ENCODE assay signal across 20 mouse cellular contexts in genomic region chr12:30848521-30848920, GRCm38 (mm10). TPM values are rescaled to one million over a fixed set of nuclear protein-coding genes. Genes with fewer than 3 reads are reported as not detected.
DNase-seq lines count a peak whose midpoint lies in the region; ATAC-seq and TF ChIP-seq lines count a peak whose summit lies in the region.
"Had no signal": no experiment of that assay in that cellular context is flagged by ENCODE, and none has a peak within 500 bp of the region (broad histone marks: within the 10 kb centered on the region; RNA-seq: fewer than 3 reads in every experiment).

No protein-coding gene starts in this region.

- H3K9ac ChIP-seq in intestine, embryonic 16.5 days (ENCODE audit: low read depth, low read length), result no peak overlapping the region
- H3K9ac ChIP-seq in stomach, postnatal 0 days (ENCODE audit: low read length), result no peak overlapping the region
- no peak overlapping the region for H3K9ac ChIP-seq in liver, postnatal 0 days (replicated peaks)
- H3K9ac ChIP-seq: heart, embryonic 13.5 days; hindbrain, embryonic 13.5 days; limb, embryonic 15.5 days; liver, embryonic 15.5 days; midbrain, embryonic 13.5 days; neural tube, embryonic 15.5 days had no signal

- no peak overlapping the region for H3K4me3 ChIP-seq in intestine, embryonic 16.5 days (ENCODE audit: low read length)
- H3K4me3 ChIP-seq in stomach, postnatal 0 days (ENCODE audit: low read depth, low read length), result no peak overlapping the region
- H3K4me3 ChIP-seq in liver, postnatal 0 days (ENCODE audit: low read depth, low read length), result no peak overlapping the region
- no peak overlapping the region for H3K4me3 ChIP-seq in heart, embryonic 10.5 days
- H3K4me3 ChIP-seq: heart, embryonic 13.5 days; hindbrain, embryonic 13.5 days; limb, embryonic 15.5 days; liver, embryonic 15.5 days; midbrain, embryonic 13.5 days; myocyte; neural tube, embryonic 15.5 days had no signal

- peak; percentile 98 for ATAC-seq in intestine, embryonic 16.5 days
- peak; percentile 90 for ATAC-seq in stomach, postnatal 0 days (ENCODE audit: low FRiP score, low TSS enrichment)
- no peak for ATAC-seq in liver, postnatal 0 days
- ATAC-seq: midbrain, embryonic 13.5 days had no signal

- H3K27me3 ChIP-seq in intestine, embryonic 16.5 days (replicated peaks; ENCODE audit: control insufficient read depth, insufficient read depth, low read length), result no peaks in the 10 kb centered on the region
- no peaks in the 10 kb centered on the region for H3K27me3 ChIP-seq in stomach, postnatal 0 days (ENCODE audit: control insufficient read depth, insufficient read depth, low read length)
- no peaks in the 10 kb centered on the region for H3K27me3 ChIP-seq in liver, postnatal 0 days (ENCODE audit: insufficient read depth, low read length)
- H3K27me3 ChIP-seq in heart, embryonic 10.5 days (ENCODE audit: insufficient read depth, poor library complexity, severe bottlenecking), result no peaks in the 10 kb centered on the region
- H3K27me3 ChIP-seq: heart, embryonic 13.5 days; hindbrain, embryonic 13.5 days; limb, embryonic 15.5 days; liver, embryonic 15.5 days; midbrain, embryonic 13.5 days; neural tube, embryonic 15.5 days had no signal

- H3K4me2 ChIP-seq in intestine, embryonic 16.5 days (ENCODE audit: low read depth, low read length), result no peak overlapping the region
- no peak overlapping the region for H3K4me2 ChIP-seq in stomach, postnatal 0 days (replicated peaks; ENCODE audit: low read depth)
- no peak overlapping the region for H3K4me2 ChIP-seq in liver, postnatal 0 days (ENCODE audit: low read depth, low read length)
- H3K4me2 ChIP-seq: heart, embryonic 13.5 days; hindbrain, embryonic 13.5 days; limb, embryonic 15.5 days; liver, embryonic 15.5 days; midbrain, embryonic 13.5 days; neural tube, embryonic 15.5 days had no signal

- TF ChIP-seq EP300 in stomach, postnatal 0 days (optimal IDR thresholded peaks at IDR 0.05), result no peak
- TF ChIP-seq EP300 in liver, postnatal 0 days (IDR thresholded peaks at IDR 0.05; ENCODE audit: low read depth), result no peak

- peak; percentile 68 for DNase-seq in kidney, adult 9 months
- peak; percentile 41 to 63 for DNase-seq in kidney, postnatal 25 days
- peak; percentile 24 for DNase-seq in stomach, postnatal 0 days (ENCODE audit: low spot score)
- no peak for DNase-seq in cerebellum, adult 8-10 months
- no peak for DNase-seq in liver, postnatal 0 days
- no peak for DNase-seq in heart, embryonic 10.5 days (ENCODE audit: low spot score)
- DNase-seq: adrenal gland, postnatal 25 days; cerebellum, adult 11 months; cerebellum, postnatal 36 days; lung, postnatal 14 days; right cerebral cortex, postnatal 25 days; thymus, postnatal 36 days had no signal

- no peaks in the 10 kb centered on the region for H3K36me3 ChIP-seq in intestine, embryonic 16.5 days (ENCODE audit: control insufficient read depth, insufficient read depth, low read length)
- H3K36me3 ChIP-seq in stomach, postnatal 0 days (ENCODE audit: control insufficient read depth, insufficient read depth, low read length), result no peaks in the 10 kb centered on the region
- no peaks in the 10 kb centered on the region for H3K36me3 ChIP-seq in liver, postnatal 0 days (replicated peaks; ENCODE audit: insufficient read depth, low read length)
- H3K36me3 ChIP-seq in heart, embryonic 10.5 days, result no peaks in the 10 kb centered on the region
- H3K36me3 ChIP-seq: heart, embryonic 13.5 days; hindbrain, embryonic 13.5 days; limb, embryonic 15.5 days; liver, embryonic 15.5 days; midbrain, embryonic 13.5 days; neural tube, embryonic 15.5 days had no signal

- H3K4me1 ChIP-seq in intestine, embryonic 16.5 days (ENCODE audit: control insufficient read depth, insufficient read depth, low read length), result 0 out of 2 replicates have a peak, but pooled peaks cover 3% of the 10 kb centered on the region
- H3K4me1 ChIP-seq in stomach, postnatal 0 days (replicated peaks; ENCODE audit: control insufficient read depth, insufficient read depth), result no peaks in the 10 kb centered on the region
- H3K4me1 ChIP-seq in liver, postnatal 0 days (ENCODE audit: insufficient read depth), result no peaks in the 10 kb centered on the region
- no peaks in the 10 kb centered on the region for H3K4me1 ChIP-seq in heart, embryonic 10.5 days
- H3K4me1 ChIP-seq: heart, embryonic 13.5 days; hindbrain, embryonic 13.5 days; limb, embryonic 15.5 days; liver, embryonic 15.5 days; neural tube, embryonic 15.5 days had no signal

- 38% methylated on average over 1 of the region's 1 CpGs for WGBS in intestine, embryonic 16.5 days
- WGBS in stomach, postnatal 0 days, result 43% methylated on average over 1 of the region's 1 CpGs
- 58% methylated on average over 1 of the region's 1 CpGs for WGBS in liver, postnatal 0 days (ENCODE audit: insufficient replicate concordance)
- WGBS in heart, embryonic 10.5 days, result 67% methylated on average over 1 of the region's 1 CpGs

- H3K27ac ChIP-seq in intestine, embryonic 16.5 days (ENCODE audit: low read length), result no peak overlapping the region
- H3K27ac ChIP-seq in stomach, postnatal 0 days (replicated peaks), result no peak overlapping the region
- no peak overlapping the region for H3K27ac ChIP-seq in liver, postnatal 0 days (ENCODE audit: low read depth)
- H3K27ac ChIP-seq in heart, embryonic 10.5 days, result no peak overlapping the region
- H3K27ac ChIP-seq: heart, embryonic 13.5 days; hindbrain, embryonic 13.5 days; limb, embryonic 15.5 days; liver, embryonic 15.5 days; midbrain, embryonic 13.5 days; neural tube, embryonic 15.5 days had no signal

- no peak for TF ChIP-seq CTCF in stomach, postnatal 0 days (IDR thresholded peaks at IDR 0.05; ENCODE audit: low read depth)
- TF ChIP-seq CTCF in liver, postnatal 0 days (IDR thresholded peaks at IDR 0.05; ENCODE audit: low read depth), result no peak

- no peaks in the 10 kb centered on the region for H3K9me3 ChIP-seq in intestine, embryonic 16.5 days (ENCODE audit: control insufficient read depth, low read length)
- no peaks in the 10 kb centered on the region for H3K9me3 ChIP-seq in stomach, postnatal 0 days (ENCODE audit: control insufficient read depth, low read length)
- H3K9me3 ChIP-seq in liver, postnatal 0 days (ENCODE audit: low read length), result no peaks in the 10 kb centered on the region
- H3K9me3 ChIP-seq in heart, embryonic 10.5 days, result no peaks in the 10 kb centered on the region
- H3K9me3 ChIP-seq: heart, embryonic 13.5 days; hindbrain, embryonic 13.5 days; limb, embryonic 15.5 days; liver, embryonic 15.5 days; midbrain, embryonic 13.5 days; neural tube, embryonic 15.5 days had no signal

RNA-seq across cellular contexts. Expression of gene Alkal2, which starts 35.6 kb away (rescaled TPM):
- polyA plus RNA-seq in intestine, embryonic 16.5 days (2015; fragmentation: Nextera tagmentation; extraction: Ambion mirVana), result 0.67 and 1.3 TPM in 2 replicates
- 5.2 and 6.2 TPM in 2 replicates for polyA plus RNA-seq in stomach, postnatal 0 days (2015; fragmentation: Nextera tagmentation; extraction: Ambion mirVana)
- polyA plus RNA-seq in liver, postnatal 0 days (2015; fragmentation: Nextera tagmentation; extraction: Ambion mirVana), result not detected in 2 replicates
- 0.10 TPM in 1 of 2 replicates, not detected in the other for polyA plus RNA-seq in heart, embryonic 10.5 days (2016; fragmentation: Nextera tagmentation; extraction: Ambion mirVana)
- polyA plus RNA-seq: hindbrain, embryonic 13.5 days; liver, embryonic 15.5 days; myocyte had no signal

Comparison
In these comparisons a context has a peak if more than half of its experiments do, and no peak if none do; other contexts are left out.
1. DNase-seq: peak in kidney, adult 9 months (single experiment), kidney, postnatal 25 days (2 of 2) and stomach, postnatal 0 days (single experiment); none in cerebellum, adult 8-10 months (single experiment), liver, postnatal 0 days (single experiment) and heart, embryonic 10.5 days (single experiment).